Mouse (Mus musculus): ENCODE measurements at regions not wholly inside any gene's neighbourhood (a gene's known extent, or its start where the extent isn't known, plus 50 kb on each side); places are given as distances from the start of the nearest gene placed in this dataset.

- TF ChIP-seq EP300 (IDR thresholded peaks at IDR 0.05; ENCODE audit: insufficient read depth, low read depth, low read length) (no peak), CTCF (IDR thresholded peaks at IDR 0.05; ENCODE audit: low read depth, low read length) (no peak), POLR2A (IDR thresholded peaks at IDR 0.05; ENCODE audit: insufficient read depth, low read length) (no peak)
- H3K4me3 ChIP-seq (ENCODE audit: low read depth, low read length): no peak overlapping the region
- H3K9ac ChIP-seq (ENCODE audit: low read depth, poor library complexity, severe bottlenecking): no peak overlapping the region
- H3K4me1 ChIP-seq (ENCODE audit: control insufficient read depth, insufficient read depth, low read length): no peaks in the 10 kb centered on the region
- no peak overlapping the region for H3K27ac ChIP-seq (ENCODE audit: insufficient read depth, low read length)
- H3K9me3 ChIP-seq (replicated peaks; ENCODE audit: control insufficient read depth, insufficient read depth, low read length, poor library complexity, severe bottlenecking): no peaks in the 10 kb centered on the region
- no peaks in the 10 kb centered on the region for H3K27me3 ChIP-seq (ENCODE audit: control insufficient read depth, insufficient read depth, low read length, poor library complexity, severe bottlenecking)
- H3K36me3 ChIP-seq (ENCODE audit: control insufficient read depth, insufficient read depth, low read length, poor library complexity, severe bottlenecking): no peaks in the 10 kb centered on the region
Observed at GRCm38 (mm10) chr7:93136061-93136460, 56.4 kb downstream of the Fam181b start.

- Histone ChIP-seq H3K9ac (ENCODE audit: low read depth, poor library complexity, severe bottlenecking) (no peak overlapping the region), H3K4me3 (ENCODE audit: low read depth, low read length) (no peak overlapping the region), H3K9me3 (replicated peaks; ENCODE audit: control insufficient read depth, insufficient read depth, low read length, poor library complexity, severe bottlenecking) (peaks cover 24% of the 10 kb centered on the region), H3K27ac (ENCODE audit: insufficient read depth, low read length) (no peak overlapping the region), H3K36me3 (ENCODE audit: control insufficient read depth, insufficient read depth, low read length, poor library complexity, severe bottlenecking) (no peaks in the 10 kb centered on the region), H3K4me1 (ENCODE audit: control insufficient read depth, insufficient read depth, low read length) (no peaks in the 10 kb centered on the region), H3K27me3 (ENCODE audit: control insufficient read depth, insufficient read depth, low read length, poor library complexity, severe bottlenecking) (no peaks in the 10 kb centered on the region)
- TF ChIP-seq POLR2A (IDR thresholded peaks at IDR 0.05; ENCODE audit: insufficient read depth, low read length) (no peak), CTCF (IDR thresholded peaks at IDR 0.05; ENCODE audit: low read depth, low read length) (peak; percentile 32)
Observed at GRCm38 (mm10) chr7:93147379-93147778, 67.7 kb downstream of the Fam181b start.

- TF ChIP-seq POLR2A (IDR thresholded peaks at IDR 0.05; ENCODE audit: insufficient read depth, low read length) (no peak), EP300 (IDR thresholded peaks at IDR 0.05; ENCODE audit: insufficient read depth, low read depth, low read length) (no peak), CTCF (IDR thresholded peaks at IDR 0.05; ENCODE audit: low read depth, low read length) (no peak)
- Histone ChIP-seq H3K4me3 (ENCODE audit: low read depth, low read length) (no peak overlapping the region), H3K36me3 (ENCODE audit: control insufficient read depth, insufficient read depth, low read length, poor library complexity, severe bottlenecking) (no peaks in the 10 kb centered on the region), H3K27ac (ENCODE audit: insufficient read depth, low read length) (peak overlapping the region; percentile 41; the same call in 1 of the 2 replicates), H3K9me3 (replicated peaks; ENCODE audit: control insufficient read depth, insufficient read depth, low read length, poor library complexity, severe bottlenecking) (peaks cover 36% of the 10 kb centered on the region), H3K4me1 (ENCODE audit: control insufficient read depth, insufficient read depth, low read length) (peaks cover 2% of the 10 kb centered on the region), H3K9ac (ENCODE audit: low read depth, poor library complexity, severe bottlenecking) (no peak overlapping the region), H3K27me3 (ENCODE audit: control insufficient read depth, insufficient read depth, low read length, poor library complexity, severe bottlenecking) (no peaks in the 10 kb centered on the region)
Observed at GRCm38 (mm10) chr7:93151321-93151720, 71.7 kb downstream of the Fam181b start.

GRCm38 (mm10) chr7:93197106-93197505, 117.4 kb downstream of the Fam181b start:
- TF ChIP-seq CTCF (IDR thresholded peaks at IDR 0.05; ENCODE audit: low read depth, low read length): no peak
- Histone ChIP-seq H3K9me3 (replicated peaks; ENCODE audit: control insufficient read depth, insufficient read depth, low read length, poor library complexity, severe bottlenecking) (no peaks in the 10 kb centered on the region), H3K9ac (ENCODE audit: low read depth, poor library complexity, severe bottlenecking) (no peak overlapping the region), H3K27me3 (ENCODE audit: control insufficient read depth, insufficient read depth, low read length, poor library complexity, severe bottlenecking) (no peaks in the 10 kb centered on the region), H3K4me3 (ENCODE audit: low read depth, low read length) (no peak overlapping the region), H3K36me3 (ENCODE audit: control insufficient read depth, insufficient read depth, low read length, poor library complexity, severe bottlenecking) (no peaks in the 10 kb centered on the region), H3K4me1 (ENCODE audit: control insufficient read depth, insufficient read depth, low read length) (no peaks in the 10 kb centered on the region), H3K27ac (ENCODE audit: insufficient read depth, low read length) (no peak overlapping the region)
